Mouse (Mus musculus): Measurements from ENCODE around the gene Hsp90aa1.
"Not testable (repeated sequence)": the region's sequence is repeated elsewhere in the genome, so short reads cannot be mapped to it uniquely, and the experiment has no call there.

Hsp90aa1 gene

GRCm38 (mm10) chr12:110698523-110699170, 3.9 kb downstream of the Hsp90aa1 start:
- DNase-seq = no peak

- no peak for DNase-seq
Measured at GRCm38 (mm10) chr12:110698080-110698479, 4.4 kb downstream of the Hsp90aa1 start.

- DNase-seq = no peak
Measured at GRCm38 (mm10) chr12:110697457-110697856, 5.1 kb downstream of the Hsp90aa1 start.

GRCm38 (mm10) chr12:110696975-110697400, 5.5 kb downstream of the Hsp90aa1 start:
- DNase-seq = no peak

GRCm38 (mm10) chr12:110696173-110696974, 6.2 kb downstream of the Hsp90aa1 start:
- DNase-seq = peak; percentile 96 to 97

GRCm38 (mm10) chr12:110695676-110696171, 6.8 kb downstream of the Hsp90aa1 start:
- peak in 1 of 2 experiments; percentile 38 for DNase-seq

- DNase-seq = not testable (repeated sequence)
Measured at GRCm38 (mm10) chr12:110693378-110693777, 9.2 kb downstream of the Hsp90aa1 start.

GRCm38 (mm10) chr12:110689919-110690643, 12.4 kb downstream of the Hsp90aa1 start:
- DNase-seq = no peak

GRCm38 (mm10) chr12:110688921-110689320, 13.6 kb downstream of the Hsp90aa1 start:
- DNase-seq = not testable (repeated sequence)

GRCm38 (mm10) chr12:110687894-110688734, 14.4 kb downstream of the Hsp90aa1 start:
- peak; percentile 77 to 82 for DNase-seq

- DNase-seq = no peak
Measured at GRCm38 (mm10) chr12:110683580-110683979, 18.9 kb downstream of the Hsp90aa1 start.

GRCm38 (mm10) chr12:110682561-110683299, 19.8 kb downstream of the Hsp90aa1 start, which contains the start of gene 1700001K19Rik:
1700001K19Rik (minus strand) TSS chr12:110682619.
- DNase-seq = no peak

- no peak for DNase-seq
Measured at GRCm38 (mm10) chr12:110681878-110682277, 20.6 kb downstream of the Hsp90aa1 start.

- no peak for DNase-seq
Measured at GRCm38 (mm10) chr12:110681191-110681590, 21.3 kb downstream of the Hsp90aa1 start.

GRCm38 (mm10) chr12:110674243-110674642, 28.3 kb downstream of the Hsp90aa1 start:
- DNase-seq = peak in 1 of 2 experiments; percentile 21

GRCm38 (mm10) chr12:110667466-110668077, 35.0 kb downstream of the Hsp90aa1 start:
- DNase-seq = peak in 1 of 2 experiments; percentile 28

GRCm38 (mm10) chr12:110661746-110662145, 40.8 kb downstream of the Hsp90aa1 start:
- DNase-seq = no peak

- DNase-seq = no peak
Measured at GRCm38 (mm10) chr12:110651464-110651863, 51.1 kb downstream of the Hsp90aa1 start.

GRCm38 (mm10) chr12:110650241-110650641, 52.3 kb downstream of the Hsp90aa1 start:
- no peak for DNase-seq
